Mouse (Mus musculus) stomach, embryonic 16.5 days (tissue): ENCODE data around the gene Emd. TPM values are rescaled to one million over a fixed set of nuclear protein-coding genes. Genes with fewer than 3 reads are reported as not detected.

Experiments used
- ATAC-seq: fragments of 200-750 bp; cut with Nextera tagmentation; 2 replicates; pipeline ENCODE4 v1.8.0; 2017; ENCODE audit warnings: moderate number of reproducible peaks, moderate TSS enrichment; ENCODE audit not compliant: insufficient read depth, low FRiP score
- H3K27ac ChIP-seq: fragments of 300-500 bp; sonication (generic); 2 replicates; pipeline ENCODE4 v1.5.1; 2014; ENCODE audit warnings: low read length
- H3K27me3 ChIP-seq: fragments of 300-500 bp; sonication (generic); 2 replicates; pipeline ENCODE4 v1.6.1; 2014; ENCODE audit warnings: low read length, control low read depth, mixed read lengths; ENCODE audit not compliant: control insufficient read depth, insufficient read depth
- H3K36me3 ChIP-seq: fragments of 300-500 bp; sonication (generic); 2 replicates; pipeline ENCODE4 v1.6.1; 2014; ENCODE audit warnings: low read length; ENCODE audit not compliant: control insufficient read depth, insufficient read depth
- H3K4me1 ChIP-seq: fragments of 300-500 bp; sonication (generic); 2 replicates; pipeline ENCODE4 v1.6.1; 2014; ENCODE audit warnings: low read length, control low read depth, mixed read lengths; ENCODE audit not compliant: control insufficient read depth, insufficient read depth
- H3K4me2 ChIP-seq: fragments of 300-500 bp; sonication (generic); 2 replicates; pipeline ENCODE4 v1.6.1; 2014; ENCODE audit warnings: low read depth, low read length, mixed read lengths
- H3K4me3 ChIP-seq: fragments of 300-500 bp; sonication (generic); replicated peaks from 2 replicates; pipeline ENCODE4 v1.5.1; 2014; ENCODE audit warnings: mild to moderate bottlenecking, low read length
- H3K9ac ChIP-seq: fragments of 300-500 bp; sonication (generic); 2 replicates; pipeline ENCODE4 v1.6.1; 2014; ENCODE audit warnings: low read length
- H3K9me3 ChIP-seq: fragments of 300-500 bp; sonication (generic); replicated peaks from 2 replicates; pipeline ENCODE4 v1.6.1; 2016; ENCODE audit warnings: low read length, control low read depth; ENCODE audit not compliant: control insufficient read depth
- WGBS: fragments of 180-500 bp; shearing (Covaris S2); extraction: QIAGEN DNeasy Blood & Tissue Kit; methylation state at CpG from one replicate; pipeline ENCODE4 v1.1.7; 2014; 5-methylcytosine and 5-hydroxymethylcytosine counted together
- polyA plus RNA-seq: library from polyadenylated mRNA; unstranded; fragments of >200 nt; fragmentation: Nextera tagmentation; extraction: Ambion mirVana; gene quantifications from 2 replicates; pipeline ENCODE4 v1.2.1, GENCODE M21; 2015

Gene Emd
- polyA plus RNA-seq, 1 experiment from 2014 or later = 22.5 TPM

DNA sequence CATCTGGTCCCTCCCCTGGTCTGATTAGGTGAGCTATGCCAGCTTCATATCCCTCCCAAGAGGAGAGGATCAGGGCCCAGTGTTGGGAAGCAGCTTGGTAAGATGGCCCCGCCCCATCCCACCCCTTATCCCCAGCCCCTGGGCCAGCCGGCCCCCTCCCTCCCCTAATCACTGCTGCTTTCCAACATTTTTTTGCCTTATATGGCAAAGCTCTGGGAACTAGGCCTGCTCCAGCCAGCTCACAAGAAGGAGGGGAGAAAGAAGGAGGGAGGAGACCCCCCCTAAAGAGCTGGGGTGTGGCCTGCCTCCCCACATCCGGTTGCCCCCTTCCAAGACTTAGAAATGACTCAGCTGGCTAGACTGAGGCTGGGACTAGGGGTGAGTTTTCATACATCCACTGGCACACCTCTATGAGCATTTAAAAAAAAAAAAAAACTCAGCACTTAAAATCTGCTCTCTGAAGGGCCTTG, 9.8 kb upstream of the Emd start:
- WGBS = 25% methylated on average over 3 of the region's 3 CpGs
- H3K4me3 ChIP-seq = peak overlapping the region; percentile 58
- H3K9me3 ChIP-seq = no peaks in the 10 kb centered on the region
- H3K9ac ChIP-seq = peak overlapping the region; percentile 77
- peak overlapping the region; percentile 56 for H3K4me2 ChIP-seq
- peak; percentile 56 for ATAC-seq
- no peaks in the 10 kb centered on the region for H3K27me3 ChIP-seq
- peak overlapping the region; percentile 91 for H3K27ac ChIP-seq
- 0 out of 2 replicates have a peak, but pooled peaks cover 13% of the 10 kb centered on the region for H3K36me3 ChIP-seq
- H3K4me1 ChIP-seq = no peaks in the 10 kb centered on the region

DNA sequence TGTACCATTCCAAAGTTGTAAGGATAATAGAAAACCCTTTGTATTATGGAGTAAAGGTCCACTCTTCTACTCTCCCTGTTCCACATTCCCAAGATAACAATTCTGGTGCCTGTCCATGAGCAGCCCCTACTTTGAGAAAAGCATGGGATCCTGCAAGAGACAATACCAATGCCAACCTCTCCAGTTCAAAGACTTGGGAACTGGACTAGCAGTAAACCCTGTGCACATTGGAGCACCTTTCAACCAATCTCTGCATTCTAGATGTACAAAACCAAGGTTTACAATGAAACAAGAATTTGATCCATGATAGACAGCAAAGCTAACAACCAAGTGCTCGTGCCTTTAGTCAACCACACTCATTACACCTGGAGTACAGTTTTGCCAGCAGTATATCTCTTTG, 9.4 kb upstream of the Emd start:
- peak overlapping the region; percentile 77 for H3K9ac ChIP-seq
- 17% methylated on average over 1 of the region's 1 CpGs for WGBS
- peak overlapping the region; percentile 91 for H3K27ac ChIP-seq
- peak overlapping the region; percentile 56 for H3K4me2 ChIP-seq
- no peaks in the 10 kb centered on the region for H3K9me3 ChIP-seq
- H3K27me3 ChIP-seq = no peaks in the 10 kb centered on the region
- H3K4me1 ChIP-seq = no peaks in the 10 kb centered on the region
- no peak for ATAC-seq
- H3K4me3 ChIP-seq = peak overlapping the region; percentile 58
- H3K36me3 ChIP-seq = 0 out of 2 replicates have a peak, but pooled peaks cover 13% of the 10 kb centered on the region

DNA sequence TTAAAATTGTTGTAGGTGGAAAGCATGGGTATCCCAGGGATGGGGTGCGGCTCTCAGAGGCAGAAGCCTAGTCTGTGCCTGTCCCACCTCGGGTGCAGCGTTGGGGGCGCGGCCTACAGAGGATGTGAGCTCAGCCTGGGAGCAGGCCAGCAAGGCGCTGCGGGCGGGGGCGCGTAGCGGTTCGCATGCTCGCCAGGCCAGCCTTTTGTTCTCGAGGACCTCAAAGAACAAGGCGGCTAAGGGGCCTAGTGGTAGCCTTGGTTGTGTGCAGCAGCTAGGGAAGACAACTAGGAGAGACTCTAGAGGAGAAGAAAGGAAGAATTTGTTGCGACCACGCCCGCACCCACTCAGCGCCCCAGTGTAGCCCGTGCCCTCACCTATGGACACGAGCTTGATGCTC, 8.8 kb upstream of the Emd start:
- Histone ChIP-seq H3K27ac (peak overlapping the region; percentile 91), H3K27me3 (no peaks in the 10 kb centered on the region), H3K9ac (peak overlapping the region; percentile 77), H3K4me2 (peak overlapping the region; percentile 56), H3K4me3 (peak overlapping the region; percentile 58), H3K36me3 (0 out of 2 replicates have a peak, but pooled peaks cover 13% of the 10 kb centered on the region), H3K9me3 (no peaks in the 10 kb centered on the region), H3K4me1 (no peaks in the 10 kb centered on the region)
- WGBS = 19% methylated on average over 21 of the region's 21 CpGs
- peak; percentile 26; the same call in 1 of the 2 replicates for ATAC-seq

DNA sequence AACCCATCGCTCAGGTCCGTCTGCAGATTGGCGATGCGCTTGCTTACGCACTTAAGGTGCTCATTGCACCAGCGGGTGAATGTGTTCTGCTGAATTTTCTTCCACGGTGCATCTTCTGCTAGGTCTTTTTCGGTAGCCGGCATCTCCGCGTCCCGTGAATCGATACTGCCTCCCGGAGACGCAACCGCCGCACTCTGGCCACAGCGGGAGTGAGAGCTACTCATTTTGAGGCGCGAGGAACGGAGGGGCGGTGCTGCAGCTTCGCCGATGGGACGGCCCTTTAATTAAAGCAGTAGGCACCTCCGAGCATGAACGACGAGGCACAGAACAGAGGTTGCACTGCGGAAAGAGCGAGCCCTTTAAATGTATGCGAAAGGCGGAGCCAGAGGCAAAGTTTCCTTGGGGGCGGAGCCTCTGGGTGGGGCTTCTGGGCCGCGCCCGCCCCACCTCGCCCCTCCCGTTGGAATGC, 8.2 kb upstream of the Emd start:
- Histone ChIP-seq H3K4me3 (peak overlapping the region; percentile 58), H3K36me3 (0 out of 2 replicates have a peak, but pooled peaks cover 9% of the 10 kb centered on the region), H3K9me3 (no peaks in the 10 kb centered on the region), H3K4me2 (peak overlapping the region; percentile 56), H3K9ac (peak overlapping the region; percentile 77), H3K27ac (peak overlapping the region; percentile 91), H3K4me1 (no peaks in the 10 kb centered on the region), H3K27me3 (no peaks in the 10 kb centered on the region)
- whole genome bisulfite sequencing = 23% methylated on average over 37 of the region's 38 CpGs
- peak; percentile 87 for ATAC-seq

DNA sequence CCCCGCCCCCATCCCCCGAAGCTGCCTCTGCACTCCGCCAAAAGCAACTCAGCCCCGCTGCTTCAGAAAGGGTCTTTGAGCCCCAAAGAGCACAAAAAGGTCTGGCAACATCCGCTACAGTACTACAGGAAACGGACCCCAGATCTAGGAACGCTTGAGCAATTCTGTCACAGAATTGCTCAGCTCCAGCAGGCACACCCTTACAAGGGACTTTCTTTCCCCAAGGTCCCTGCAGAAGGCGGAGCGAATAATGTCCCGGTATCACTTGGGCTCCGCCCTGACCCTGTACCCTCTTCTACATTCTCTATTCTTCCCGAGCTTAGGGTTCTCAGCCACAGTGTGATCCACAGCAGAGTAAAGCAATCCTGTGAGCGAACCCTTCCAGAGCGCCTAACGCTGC, 7.8 kb upstream of the Emd start:
- Histone ChIP-seq H3K4me2 (peak overlapping the region; percentile 45), H3K36me3 (0 out of 2 replicates have a peak, but pooled peaks cover 5% of the 10 kb centered on the region), H3K9ac (peak overlapping the region; percentile 73), H3K4me3 (peak overlapping the region; percentile 58), H3K4me1 (no peaks in the 10 kb centered on the region), H3K9me3 (no peaks in the 10 kb centered on the region), H3K27me3 (no peaks in the 10 kb centered on the region), H3K27ac (peak overlapping the region; percentile 91)
- WGBS = 20% methylated on average over 15 of the region's 15 CpGs
- peak; percentile 12; the same call in 1 of the 2 replicates for ATAC-seq

DNA sequence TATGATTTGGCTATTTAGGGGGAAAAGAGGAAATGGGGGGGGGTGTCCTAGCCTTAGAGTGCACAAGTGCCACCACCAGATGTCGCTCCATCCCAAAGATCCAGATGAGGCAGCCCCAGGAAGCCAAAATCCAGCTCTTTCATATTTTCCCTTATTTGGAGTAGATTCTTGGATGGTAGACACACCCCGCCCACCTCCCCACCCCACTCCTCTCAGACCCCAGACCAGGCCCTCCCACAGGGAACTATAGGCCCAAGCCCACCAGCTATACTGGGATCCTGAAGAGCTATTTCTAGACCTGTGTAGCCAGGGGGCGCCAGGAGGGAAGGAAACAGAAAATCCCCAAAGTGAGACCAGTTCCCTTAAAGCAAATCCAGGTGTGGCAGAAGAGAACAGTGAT, 5.8 kb upstream of the Emd start:
- peak overlapping the region; percentile 88 for H3K27ac ChIP-seq
- H3K4me2 ChIP-seq = peak overlapping the region; percentile 52
- WGBS = 5% methylated on average over 3 of the region's 3 CpGs
- H3K27me3 ChIP-seq = no peaks in the 10 kb centered on the region
- H3K4me3 ChIP-seq = peak overlapping the region; percentile 53
- no peaks in the 10 kb centered on the region for H3K9me3 ChIP-seq
- no peaks in the 10 kb centered on the region for H3K4me1 ChIP-seq
- H3K36me3 ChIP-seq = no peaks in the 10 kb centered on the region
- peak overlapping the region; percentile 74 for H3K9ac ChIP-seq
- ATAC-seq = peak; percentile 33; the same call in 1 of the 2 replicates

DNA sequence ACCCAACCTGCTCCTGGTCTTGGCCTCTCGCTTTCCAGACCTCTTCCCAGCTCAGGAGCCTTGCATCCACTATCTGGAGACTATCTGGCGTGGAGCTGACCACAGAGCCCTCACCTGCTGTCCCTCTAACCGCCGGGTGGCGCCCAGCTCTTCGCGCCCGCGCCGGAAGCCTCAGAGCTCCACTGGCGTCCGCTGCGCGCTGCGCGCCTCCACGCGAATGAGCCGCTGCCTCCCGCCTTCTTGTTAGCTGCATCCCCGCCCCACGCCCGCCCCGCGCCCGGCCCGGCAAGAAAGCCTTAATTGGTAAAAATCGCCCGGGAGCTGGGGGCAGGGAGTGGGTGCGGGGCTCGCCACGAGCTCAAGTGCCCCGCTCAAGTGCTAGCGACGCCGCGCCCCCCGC, 4.9 kb upstream of the Emd start, which contains the start of gene Flna:
Flna (minus strand) TSS at position 206 of the 400 bp plus-strand sequence.
- peak within 1 kb of the TSS; percentile 52 for H3K4me2 ChIP-seq
- no peaks in the 10 kb centered on the region for H3K9me3 ChIP-seq
- no peaks in the 10 kb centered on the region for H3K4me1 ChIP-seq
- H3K36me3 ChIP-seq = no peaks in the 10 kb centered on the region
- peak within 1 kb of the TSS; percentile 53 for H3K4me3 ChIP-seq
- H3K27me3 ChIP-seq = no peaks in the 10 kb centered on the region
- WGBS = 25% methylated on average over 30 of the region's 38 CpGs
- ATAC-seq = peak; percentile 4; the same call in 1 of the 2 replicates
- peak within 1 kb of the TSS; percentile 88 for H3K27ac ChIP-seq
- H3K9ac ChIP-seq = peak within 1 kb of the TSS; percentile 74

DNA sequence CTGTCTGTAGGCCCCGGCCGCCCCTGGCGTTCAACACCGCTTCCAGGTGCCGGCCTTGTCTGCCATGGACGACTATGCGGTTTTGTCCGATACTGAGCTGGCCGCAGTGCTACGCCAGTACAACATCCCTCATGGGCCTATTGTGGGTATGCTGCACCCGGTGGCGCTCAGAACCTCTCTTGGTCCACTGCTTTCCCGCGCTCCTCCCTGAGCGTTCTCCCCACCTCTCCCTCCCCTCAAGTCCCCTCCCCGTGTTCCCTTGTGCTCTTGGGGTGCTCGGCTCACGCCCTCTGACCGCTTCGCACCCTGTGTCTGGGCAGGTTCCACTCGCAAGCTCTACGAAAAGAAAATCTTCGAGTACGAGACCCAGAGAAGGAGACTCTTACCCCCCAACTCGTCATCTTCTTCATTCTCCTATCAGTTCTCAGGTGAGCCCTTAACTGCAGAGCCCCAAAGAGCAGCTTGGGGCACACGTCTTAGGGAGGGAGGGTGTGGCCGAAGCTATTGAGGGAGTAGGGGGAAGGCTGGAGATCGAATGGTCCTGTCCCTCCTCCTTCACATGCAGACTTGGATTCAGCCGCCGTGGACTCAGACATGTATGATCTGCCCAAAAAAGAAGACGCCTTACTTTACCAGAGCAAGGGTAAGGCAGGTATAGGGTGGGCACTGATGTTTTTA, 540 bp downstream of the Emd start:
- Histone ChIP-seq H3K36me3 (peaks cover 5% of the 10 kb centered on the region; the same call in 1 of the 2 replicates), H3K4me1 (peaks cover 5% of the 10 kb centered on the region), H3K27ac (peak overlapping the region; percentile 89), H3K4me2 (peak overlapping the region; percentile 66), H3K4me3 (peak overlapping the region; percentile 61), H3K9ac (peak overlapping the region; percentile 87), H3K9me3 (no peaks in the 10 kb centered on the region), H3K27me3 (no peaks in the 10 kb centered on the region)
- 0 out of 2 replicates have a peak, but pooled peaks have one; percentile 23 for ATAC-seq
- 16% methylated on average over 30 of the region's 31 CpGs for WGBS

DNA sequence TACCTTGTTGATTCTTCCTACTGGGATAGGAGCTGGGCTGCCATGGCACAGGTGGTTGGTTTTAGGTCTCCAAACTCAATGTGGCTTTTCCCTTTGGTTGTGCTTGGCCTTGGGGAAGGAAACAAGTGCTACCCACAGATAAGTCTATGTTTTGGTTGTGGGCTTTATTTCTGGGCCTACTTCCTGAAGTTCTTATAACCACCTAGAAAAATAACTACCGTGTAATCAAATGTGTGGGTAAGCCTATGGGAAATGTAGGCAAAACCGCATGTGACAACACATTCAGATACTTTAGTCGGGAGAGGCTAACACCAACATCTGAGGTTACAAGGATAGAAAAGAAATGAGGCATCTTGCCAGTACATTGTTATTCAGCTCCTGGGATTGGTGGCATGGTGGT, 3.3 kb downstream of the Emd start:
- H3K4me2 ChIP-seq = no peak overlapping the region
- no peak overlapping the region for H3K4me3 ChIP-seq
- no peaks in the 10 kb centered on the region for H3K9me3 ChIP-seq
- ATAC-seq = no peak
- H3K27ac ChIP-seq = no peak overlapping the region
- H3K27me3 ChIP-seq = no peaks in the 10 kb centered on the region
- peaks cover 5% of the 10 kb centered on the region; the same call in 1 of the 2 replicates for H3K36me3 ChIP-seq
- peaks cover 5% of the 10 kb centered on the region for H3K4me1 ChIP-seq
- no peak overlapping the region for H3K9ac ChIP-seq
- 80% methylated on average over 3 of the region's 3 CpGs for WGBS
